Mouse (Mus musculus): ENCODE measurements around the gene Ormdl3. TPM values are rescaled to one million over a fixed set of nuclear protein-coding genes. Genes with fewer than 3 reads are reported as not detected.

Gene Ormdl3
- polyA plus RNA-seq, 1 experiment from 2014 or later = 62.9 TPM

DNA sequence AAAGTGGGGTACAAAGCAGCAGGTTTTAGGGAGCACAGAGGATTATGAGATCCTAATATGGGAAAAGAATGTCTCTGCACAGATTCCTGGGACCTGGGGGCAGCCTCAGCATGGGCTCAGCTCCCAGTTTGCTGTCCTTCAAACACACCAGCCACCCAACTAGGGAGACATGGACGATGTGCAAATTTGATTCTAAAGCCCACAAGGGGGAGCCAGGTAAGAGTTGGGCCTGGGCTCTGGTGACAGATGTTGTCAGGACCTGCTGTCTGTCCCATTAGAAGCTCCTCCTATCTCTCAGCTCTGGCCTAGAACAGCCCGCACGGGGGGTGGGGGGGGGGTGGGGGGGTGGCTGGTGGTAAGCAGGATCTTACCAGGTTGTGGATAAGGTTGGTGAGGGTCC is 3.6 kb downstream of the Ormdl3 start:
- no peak for ATAC-seq
- no peaks in the 10 kb centered on the region for H3K9me3 ChIP-seq (ENCODE audit: control insufficient read depth, low read length)
- no peak overlapping the region for H3K4me2 ChIP-seq (ENCODE audit: low read depth, low read length)
- WGBS = 35% methylated on average over 3 of the region's 3 CpGs
- H3K36me3 ChIP-seq (ENCODE audit: control insufficient read depth, insufficient read depth, low read length) = no peaks in the 10 kb centered on the region; the same call in 1 of the 2 replicates
- no peak overlapping the region for H3K4me3 ChIP-seq (ENCODE audit: low read length)
- peaks cover 53% of the 10 kb centered on the region for H3K4me1 ChIP-seq (ENCODE audit: control insufficient read depth, insufficient read depth, low read length)
- H3K27me3 ChIP-seq (replicated peaks; ENCODE audit: control insufficient read depth, insufficient read depth, low read length) = no peaks in the 10 kb centered on the region
- H3K9ac ChIP-seq (ENCODE audit: low read depth, low read length) = no peak overlapping the region
- H3K27ac ChIP-seq (ENCODE audit: low read length) = peak overlapping the region; percentile 72

DNA sequence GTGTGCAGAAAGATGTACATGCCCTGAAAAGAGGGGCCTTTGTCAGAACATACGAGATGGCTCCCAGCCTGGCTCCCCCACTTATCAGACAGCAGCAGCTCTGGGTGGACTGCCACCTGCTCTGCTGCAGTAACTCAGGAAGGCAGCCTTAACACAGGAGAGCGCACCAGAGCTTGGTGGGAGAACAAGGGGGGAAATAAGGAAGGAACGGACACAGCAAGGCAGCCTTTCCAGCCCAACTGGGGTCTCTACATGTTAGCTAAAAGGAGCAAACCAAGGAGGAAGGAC is 4.0 kb downstream of the Ormdl3 start:
- Histone ChIP-seq H3K27me3 (replicated peaks; ENCODE audit: control insufficient read depth, insufficient read depth, low read length) (no peaks in the 10 kb centered on the region), H3K4me2 (ENCODE audit: low read depth, low read length) (no peak overlapping the region), H3K36me3 (ENCODE audit: control insufficient read depth, insufficient read depth, low read length) (no peaks in the 10 kb centered on the region; the same call in 1 of the 2 replicates), H3K9ac (ENCODE audit: low read depth, low read length) (no peak overlapping the region; the same call in 1 of the 2 replicates), H3K4me1 (ENCODE audit: control insufficient read depth, insufficient read depth, low read length) (peaks cover 50% of the 10 kb centered on the region), H3K27ac (ENCODE audit: low read length) (peak overlapping the region; percentile 72), H3K9me3 (ENCODE audit: control insufficient read depth, low read length) (no peaks in the 10 kb centered on the region), H3K4me3 (ENCODE audit: low read length) (no peak overlapping the region)
- no peak for ATAC-seq
- 85% methylated on average over 3 of the region's 3 CpGs for WGBS

GRCm38 (mm10) chr11:98582551-98583264 is 4.5 kb downstream of the Ormdl3 start:
- Histone ChIP-seq H3K27ac (ENCODE audit: low read length) (peak overlapping the region; percentile 72), H3K36me3 (ENCODE audit: control insufficient read depth, insufficient read depth, low read length) (no peaks in the 10 kb centered on the region; the same call in 1 of the 2 replicates), H3K9ac (ENCODE audit: low read depth, low read length) (no peak overlapping the region; the same call in 1 of the 2 replicates), H3K4me1 (ENCODE audit: control insufficient read depth, insufficient read depth, low read length) (peaks cover 47% of the 10 kb centered on the region), H3K27me3 (replicated peaks; ENCODE audit: control insufficient read depth, insufficient read depth, low read length) (no peaks in the 10 kb centered on the region), H3K9me3 (ENCODE audit: control insufficient read depth, low read length) (no peaks in the 10 kb centered on the region), H3K4me3 (ENCODE audit: low read length) (no peak overlapping the region), H3K4me2 (ENCODE audit: low read depth, low read length) (no peak overlapping the region)
- 81% methylated on average over 12 of the region's 12 CpGs for WGBS
- peak; percentile 47 for ATAC-seq

DNA sequence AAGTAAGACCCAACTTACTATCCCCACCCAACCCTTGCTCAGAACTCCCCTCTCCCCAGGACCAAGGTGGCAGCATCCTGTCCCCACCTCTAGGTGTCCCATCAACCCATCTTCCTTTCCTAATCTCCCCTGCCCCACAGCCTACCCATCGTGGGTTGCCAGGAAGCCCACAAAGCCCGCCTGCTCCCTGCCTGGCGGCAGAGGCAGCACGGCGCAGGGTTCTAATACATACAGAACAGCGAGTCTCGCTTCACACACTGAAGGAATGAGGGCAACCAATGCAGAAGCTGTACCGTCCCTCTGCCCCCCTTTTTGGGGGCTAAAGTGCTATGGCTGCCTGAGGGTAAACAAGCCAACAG is 5.2 kb downstream of the Ormdl3 start:
- WGBS = 78% methylated on average over 8 of the region's 8 CpGs
- ATAC-seq = no peak
- peak overlapping the region; percentile 27; the same call in 1 of the 2 replicates for H3K27ac ChIP-seq (ENCODE audit: low read length)
- no peaks in the 10 kb centered on the region; the same call in 1 of the 2 replicates for H3K36me3 ChIP-seq (ENCODE audit: control insufficient read depth, insufficient read depth, low read length)
- H3K4me2 ChIP-seq (ENCODE audit: low read depth, low read length) = no peak overlapping the region
- H3K4me3 ChIP-seq (ENCODE audit: low read length) = no peak overlapping the region
- H3K4me1 ChIP-seq (ENCODE audit: control insufficient read depth, insufficient read depth, low read length) = peaks cover 44% of the 10 kb centered on the region
- no peaks in the 10 kb centered on the region for H3K27me3 ChIP-seq (replicated peaks; ENCODE audit: control insufficient read depth, insufficient read depth, low read length)
- no peak overlapping the region for H3K9ac ChIP-seq (ENCODE audit: low read depth, low read length)
- no peaks in the 10 kb centered on the region for H3K9me3 ChIP-seq (ENCODE audit: control insufficient read depth, low read length)

DNA sequence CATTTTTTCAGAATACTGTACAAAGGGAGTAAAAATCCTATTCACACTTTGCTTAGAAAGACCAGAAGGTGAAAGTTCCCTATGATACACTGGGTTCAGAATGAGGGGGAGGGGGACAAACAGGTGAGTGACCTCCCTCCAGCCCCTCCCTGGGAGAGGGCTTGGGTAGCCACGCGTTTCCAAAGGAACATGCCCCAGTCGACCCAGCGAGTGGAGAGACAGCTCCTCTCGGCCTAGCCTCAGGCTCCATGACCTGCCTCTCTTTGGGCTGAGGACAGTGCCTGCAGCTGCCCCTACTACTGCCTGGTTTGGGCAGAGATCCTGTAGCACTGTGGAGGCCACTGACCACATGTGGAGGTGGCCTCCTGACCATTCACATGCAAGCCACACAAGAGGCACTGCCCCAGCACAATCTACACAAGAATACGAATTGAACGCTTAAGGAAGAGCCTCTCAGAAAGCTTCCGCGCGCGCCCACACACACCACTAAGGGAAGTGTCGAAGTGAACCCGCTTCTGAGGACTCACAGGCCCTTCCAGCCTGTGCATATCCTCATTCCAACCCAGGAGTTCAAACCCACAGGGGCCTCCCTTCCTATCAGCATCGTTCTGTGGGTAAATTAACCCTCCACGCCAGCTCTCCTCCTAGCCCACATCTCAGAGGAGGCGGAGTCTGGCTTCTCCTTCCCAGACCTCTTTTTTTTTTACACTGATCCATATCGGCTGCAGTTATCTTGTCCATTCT is 5.7 kb downstream of the Ormdl3 start:
- no peak for ATAC-seq
- Histone ChIP-seq H3K4me2 (ENCODE audit: low read depth, low read length) (no peak overlapping the region), H3K4me1 (ENCODE audit: control insufficient read depth, insufficient read depth, low read length) (peaks cover 44% of the 10 kb centered on the region), H3K9ac (ENCODE audit: low read depth, low read length) (no peak overlapping the region), H3K4me3 (ENCODE audit: low read length) (no peak overlapping the region), H3K27me3 (replicated peaks; ENCODE audit: control insufficient read depth, insufficient read depth, low read length) (no peaks in the 10 kb centered on the region), H3K27ac (ENCODE audit: low read length) (peak overlapping the region; percentile 67), H3K36me3 (ENCODE audit: control insufficient read depth, insufficient read depth, low read length) (no peaks in the 10 kb centered on the region; the same call in 1 of the 2 replicates), H3K9me3 (ENCODE audit: control insufficient read depth, low read length) (no peaks in the 10 kb centered on the region)
- 58% methylated on average over 17 of the region's 17 CpGs for WGBS

DNA sequence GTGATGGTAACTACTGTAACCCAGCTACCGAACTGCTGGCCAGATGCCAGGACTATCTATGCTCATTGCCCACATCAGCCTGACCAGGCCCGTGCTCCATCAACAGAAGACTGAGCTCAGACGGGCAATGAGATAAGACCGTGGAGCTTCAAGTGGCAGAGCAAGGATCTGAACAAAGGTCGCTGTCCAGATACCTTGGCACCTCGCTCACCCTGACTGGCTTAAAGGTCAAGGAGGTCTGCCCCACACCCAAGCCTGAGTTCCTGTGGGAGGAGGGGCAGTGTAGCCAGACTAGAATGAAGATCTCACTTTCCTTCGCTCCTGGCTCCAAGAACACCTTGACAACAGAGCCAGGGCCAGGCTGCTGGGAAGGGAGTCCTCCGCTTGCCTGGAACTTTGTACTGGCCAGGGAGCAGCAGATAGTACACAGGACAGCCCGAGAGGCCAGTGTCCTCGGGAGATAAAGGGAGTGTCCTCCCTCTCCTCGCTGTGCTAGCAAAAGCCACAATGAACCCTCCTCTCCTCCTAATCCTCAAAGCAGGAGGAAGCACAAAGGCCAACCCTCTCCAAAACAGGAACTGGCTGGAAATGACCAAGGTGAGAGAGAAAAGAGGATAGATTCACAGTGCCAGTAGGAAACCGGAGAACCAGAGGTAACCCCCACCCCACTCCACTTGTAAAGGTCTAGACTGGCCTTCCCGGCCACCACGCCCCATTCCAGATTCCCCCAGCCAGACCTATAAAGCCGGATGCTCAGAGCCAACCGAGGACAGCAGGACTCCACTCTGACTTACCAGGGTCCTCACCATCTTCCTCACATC is 6.7 kb downstream of the Ormdl3 start:
- 56% methylated on average over 16 of the region's 16 CpGs for WGBS
- ATAC-seq = peak; percentile 72
- H3K4me1 ChIP-seq (ENCODE audit: control insufficient read depth, insufficient read depth, low read length) = peaks cover 35% of the 10 kb centered on the region
- no peaks in the 10 kb centered on the region; the same call in 1 of the 2 replicates for H3K36me3 ChIP-seq (ENCODE audit: control insufficient read depth, insufficient read depth, low read length)
- no peaks in the 10 kb centered on the region for H3K9me3 ChIP-seq (ENCODE audit: control insufficient read depth, low read length)
- peak overlapping the region; percentile 67 for H3K27ac ChIP-seq (ENCODE audit: low read length)
- no peaks in the 10 kb centered on the region for H3K27me3 ChIP-seq (replicated peaks; ENCODE audit: control insufficient read depth, insufficient read depth, low read length)
- 0 out of 2 replicates have a peak overlapping the region, but pooled peaks have one; percentile 7 for H3K4me2 ChIP-seq (ENCODE audit: low read depth, low read length)
- H3K9ac ChIP-seq (ENCODE audit: low read depth, low read length) = peak overlapping the region; percentile 12; the same call in 1 of the 2 replicates
- no peak overlapping the region for H3K4me3 ChIP-seq (ENCODE audit: low read length)

DNA sequence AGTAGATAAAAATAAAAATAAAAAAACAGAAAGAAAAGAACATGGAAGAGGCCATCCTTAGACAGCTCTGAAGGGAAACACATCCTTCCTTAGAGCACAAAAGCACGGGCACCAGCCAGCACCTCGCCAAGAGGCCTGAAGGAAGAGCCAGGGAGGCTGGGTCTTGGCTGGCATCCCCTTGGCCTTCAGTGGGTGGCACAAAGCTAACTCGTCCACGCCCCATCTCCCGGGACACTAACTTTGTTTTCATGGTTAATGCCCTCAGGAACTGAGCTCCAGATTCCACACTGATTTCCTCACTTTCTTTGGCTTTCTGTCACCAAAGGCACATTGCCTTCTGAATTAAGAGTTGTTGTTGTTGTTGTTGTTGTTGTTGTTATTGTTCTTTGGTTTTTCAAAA is 9.4 kb downstream of the Ormdl3 start:
- Histone ChIP-seq H3K4me1 (ENCODE audit: control insufficient read depth, insufficient read depth, low read length) (peaks cover 13% of the 10 kb centered on the region), H3K27me3 (replicated peaks; ENCODE audit: control insufficient read depth, insufficient read depth, low read length) (no peaks in the 10 kb centered on the region), H3K4me3 (ENCODE audit: low read length) (no peak overlapping the region), H3K9ac (ENCODE audit: low read depth, low read length) (no peak overlapping the region), H3K4me2 (ENCODE audit: low read depth, low read length) (no peak overlapping the region), H3K36me3 (ENCODE audit: control insufficient read depth, insufficient read depth, low read length) (no peaks in the 10 kb centered on the region), H3K9me3 (ENCODE audit: control insufficient read depth, low read length) (no peaks in the 10 kb centered on the region), H3K27ac (ENCODE audit: low read length) (no peak overlapping the region)
- whole genome bisulfite sequencing = 92% methylated on average over 5 of the region's 5 CpGs
- ATAC-seq = no peak

DNA sequence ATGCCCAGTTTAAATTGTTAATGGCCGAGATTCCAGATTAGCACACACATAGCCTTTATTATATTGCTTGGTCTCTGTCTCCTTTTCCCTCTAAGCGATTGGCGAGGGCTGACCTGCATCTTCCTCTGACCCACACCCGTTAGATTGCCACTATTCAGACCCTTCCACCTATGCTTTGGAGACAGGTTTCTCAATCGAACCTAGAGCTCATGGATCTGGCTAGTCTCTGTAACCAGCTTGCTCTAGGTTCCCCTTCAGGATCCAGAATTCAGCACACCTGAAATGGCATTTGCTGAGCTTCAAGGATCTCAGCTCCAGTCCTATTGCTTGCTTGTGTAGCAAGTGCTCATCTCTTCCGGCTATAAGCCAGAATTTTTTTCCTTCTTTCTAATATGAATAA is 17.7 kb downstream of the Ormdl3 start:
- Histone ChIP-seq H3K27me3 (replicated peaks; ENCODE audit: control insufficient read depth, insufficient read depth, low read length) (no peaks in the 10 kb centered on the region), H3K27ac (ENCODE audit: low read length) (no peak overlapping the region), H3K9me3 (ENCODE audit: control insufficient read depth, low read length) (no peaks in the 10 kb centered on the region), H3K9ac (ENCODE audit: low read depth, low read length) (no peak overlapping the region), H3K4me1 (ENCODE audit: control insufficient read depth, insufficient read depth, low read length) (peaks cover 3% of the 10 kb centered on the region; the same call in 1 of the 2 replicates), H3K36me3 (ENCODE audit: control insufficient read depth, insufficient read depth, low read length) (no peaks in the 10 kb centered on the region), H3K4me3 (ENCODE audit: low read length) (no peak overlapping the region), H3K4me2 (ENCODE audit: low read depth, low read length) (no peak overlapping the region)
- ATAC-seq = no peak
- WGBS = 83% methylated on average over 6 of the region's 6 CpGs

DNA sequence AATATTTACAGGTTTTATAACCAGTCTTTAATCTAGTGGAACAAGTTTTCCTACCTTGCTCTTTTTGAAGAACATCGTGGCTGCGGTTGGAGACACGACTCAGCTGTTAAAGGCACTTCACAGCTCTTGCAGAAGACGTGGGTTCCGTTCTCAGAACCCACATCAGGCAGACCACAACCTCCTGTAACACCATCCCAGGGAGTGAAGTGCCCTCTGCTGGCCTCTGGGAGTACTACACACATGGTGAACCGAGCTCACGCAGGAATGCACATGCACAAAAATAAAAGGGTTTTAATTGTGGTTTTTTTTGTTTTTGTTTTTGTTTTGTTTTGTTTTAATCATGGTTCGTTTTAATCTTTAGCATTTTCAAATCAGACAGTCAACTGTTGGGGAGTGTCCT is 18.8 kb downstream of the Ormdl3 start:
- no peak overlapping the region for H3K9ac ChIP-seq (ENCODE audit: low read depth, low read length)
- H3K27me3 ChIP-seq (replicated peaks; ENCODE audit: control insufficient read depth, insufficient read depth, low read length) = no peaks in the 10 kb centered on the region
- no peak overlapping the region for H3K4me2 ChIP-seq (ENCODE audit: low read depth, low read length)
- H3K36me3 ChIP-seq (ENCODE audit: control insufficient read depth, insufficient read depth, low read length) = no peaks in the 10 kb centered on the region
- H3K9me3 ChIP-seq (ENCODE audit: control insufficient read depth, low read length) = no peaks in the 10 kb centered on the region
- no peak for ATAC-seq
- WGBS = 87% methylated on average over 8 of the region's 8 CpGs
- H3K4me3 ChIP-seq (ENCODE audit: low read length) = no peak overlapping the region
- no peak overlapping the region for H3K27ac ChIP-seq (ENCODE audit: low read length)
- H3K4me1 ChIP-seq (ENCODE audit: control insufficient read depth, insufficient read depth, low read length) = peaks cover 6% of the 10 kb centered on the region; the same call in 1 of the 2 replicates
